Mouse (Mus musculus) bone marrow macrophage, adult 2 months (primary cell): ENCODE measurements at regions not wholly inside any gene's neighbourhood (a gene's known extent, or its start where the extent isn't known, plus 50 kb on each side); places are given as distances from the start of the nearest gene placed in this dataset.

Source experiments
- CTCF ChIP-seq: IDR thresholded peaks from 2 replicates; pipeline ENCODE4 v1.5.1; 2012; ENCODE audit warnings: low read depth, mild to moderate bottlenecking, low read length, moderate library complexity
- POLR2A ChIP-seq: IDR thresholded peaks from 2 replicates; pipeline ENCODE4 v1.6.1; 2012; ENCODE audit warnings: mild to moderate bottlenecking, low read depth, low read length, borderline replicate concordance

- TF ChIP-seq POLR2A, result no peak
- no peak for TF ChIP-seq CTCF
Observed at GRCm38 (mm10) chr7:117757033-117757432, 359.0 kb downstream of the Rps15a start.
